Mouse (Mus musculus): ENCODE data around the gene Gm5431. TPM values are rescaled to one million over a fixed set of nuclear protein-coding genes. Genes with fewer than 3 reads are reported as not detected.

Gm5431 gene
- polyA plus RNA-seq, 1 experiment from 2014 or later = not detected

DNA sequence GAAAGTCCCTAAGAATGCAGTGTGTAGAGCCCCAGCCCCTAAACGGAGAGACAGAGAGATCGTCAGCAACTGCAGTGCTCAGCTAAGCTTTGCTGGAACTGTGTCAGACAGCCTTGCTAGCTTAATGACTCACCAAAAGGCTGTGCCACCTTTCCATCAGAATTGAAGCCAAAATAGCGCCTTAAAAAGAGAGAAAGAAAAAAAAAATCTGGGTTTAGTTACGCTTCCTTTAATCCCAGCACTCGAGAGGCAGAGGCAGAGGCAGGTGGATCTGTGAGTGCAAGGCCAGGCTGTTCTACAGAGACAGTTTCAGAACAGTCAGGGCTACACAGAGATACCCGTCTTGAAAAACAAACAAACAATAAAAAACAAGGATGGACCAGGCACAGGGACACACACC is 57.7 kb downstream of the Gm5431 start:
- H3K36me3 ChIP-seq = no peaks in the 10 kb centered on the region
- H3K27ac ChIP-seq = no peak overlapping the region
- 0 out of 2 replicates have a peak, but pooled peaks cover 3% of the 10 kb centered on the region for H3K4me1 ChIP-seq
- DNase-seq (ENCODE audit: low spot score) = no peak
- 63% methylated on average over 6 of the region's 6 CpGs for WGBS
- H3K9me3 ChIP-seq (replicated peaks) = no peaks in the 10 kb centered on the region
- peaks cover 44% of the 10 kb centered on the region for H3K27me3 ChIP-seq (ENCODE audit: low read depth, poor library complexity, severe bottlenecking)
- H3K4me3 ChIP-seq = no peak overlapping the region

DNA sequence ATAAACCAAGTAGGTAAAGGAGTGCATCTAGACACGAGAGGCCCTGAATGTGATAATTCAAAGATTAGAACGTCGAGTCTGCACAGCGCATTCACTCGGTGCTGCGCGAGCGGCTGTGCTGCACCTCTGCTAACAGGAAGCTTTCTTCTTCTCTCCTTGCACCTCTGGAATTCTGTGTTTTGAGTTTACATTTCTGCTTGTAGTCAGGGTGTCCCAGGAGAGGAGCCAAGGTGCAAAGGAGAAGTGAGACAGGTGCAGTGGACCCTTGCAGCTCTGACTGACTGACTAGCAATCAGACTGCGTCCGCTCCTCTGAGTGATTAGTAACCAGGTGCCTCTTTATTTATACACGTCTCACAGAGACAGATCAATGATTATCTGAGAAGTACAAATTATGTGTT is 58.8 kb downstream of the Gm5431 start:
- Histone ChIP-seq H3K9me3 (replicated peaks) (no peaks in the 10 kb centered on the region), H3K4me3 (no peak overlapping the region), H3K27ac (no peak overlapping the region), H3K36me3 (no peaks in the 10 kb centered on the region), H3K27me3 (ENCODE audit: low read depth, poor library complexity, severe bottlenecking) (peaks cover 44% of the 10 kb centered on the region), H3K4me1 (peaks cover 9% of the 10 kb centered on the region)
- no peak for DNase-seq (ENCODE audit: low spot score)
- 87% methylated on average over 11 of the region's 11 CpGs for WGBS

- Histone ChIP-seq H3K4me1 (peaks cover 17% of the 10 kb centered on the region), H3K27ac (no peak overlapping the region), H3K27me3 (ENCODE audit: low read depth, poor library complexity, severe bottlenecking) (peaks cover 43% of the 10 kb centered on the region), H3K9me3 (replicated peaks) (no peaks in the 10 kb centered on the region), H3K4me3 (no peak overlapping the region), H3K36me3 (no peaks in the 10 kb centered on the region)
- no peak for DNase-seq (ENCODE audit: low spot score)
- 88% methylated on average over 4 of the region's 4 CpGs for WGBS
These were observed 59.6 kb downstream of the Gm5431 start for GRCm38 (mm10) chr11:48842378-48842792.

DNA sequence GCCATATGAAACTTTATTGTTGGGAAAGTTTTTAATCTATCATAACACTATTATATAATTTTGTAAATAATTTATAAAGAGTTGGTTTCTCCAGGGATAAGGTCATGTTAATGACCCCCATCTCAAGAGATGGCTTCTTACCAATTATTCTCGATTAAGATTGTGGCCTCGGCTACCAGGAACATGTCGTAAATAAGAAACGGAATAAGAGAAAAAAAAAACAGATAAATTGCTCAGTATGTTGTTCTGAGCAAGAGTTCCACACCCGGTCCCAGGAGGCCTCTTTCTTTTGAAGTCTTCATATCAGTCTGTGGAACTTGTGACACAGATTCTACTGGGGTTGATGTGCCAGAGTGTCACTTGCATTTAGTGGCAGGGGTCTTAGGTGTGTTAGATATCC is 60.8 kb downstream of the Gm5431 start:
- Histone ChIP-seq H3K36me3 (no peaks in the 10 kb centered on the region), H3K4me3 (no peak overlapping the region), H3K9me3 (replicated peaks) (no peaks in the 10 kb centered on the region), H3K27ac (no peak overlapping the region), H3K4me1 (peaks cover 23% of the 10 kb centered on the region), H3K27me3 (ENCODE audit: low read depth, poor library complexity, severe bottlenecking) (peaks cover 54% of the 10 kb centered on the region)
- no peak for DNase-seq (ENCODE audit: low spot score)
- 86% methylated on average over 5 of the region's 5 CpGs for WGBS

- Histone ChIP-seq H3K9me3 (replicated peaks) (no peaks in the 10 kb centered on the region), H3K27ac (no peak overlapping the region), H3K4me3 (no peak overlapping the region), H3K27me3 (ENCODE audit: low read depth, poor library complexity, severe bottlenecking) (peaks cover 58% of the 10 kb centered on the region), H3K36me3 (no peaks in the 10 kb centered on the region), H3K4me1 (peaks cover 23% of the 10 kb centered on the region)
- no peak for DNase-seq (ENCODE audit: low spot score)
These were observed 61.2 kb downstream of the Gm5431 start for GRCm38 (mm10) chr11:48840805-48841204.

- Histone ChIP-seq H3K4me3 (peak overlapping the region; percentile 71), H3K9me3 (replicated peaks) (no peaks in the 10 kb centered on the region), H3K36me3 (no peaks in the 10 kb centered on the region), H3K27me3 (ENCODE audit: low read depth, poor library complexity, severe bottlenecking) (peaks cover 54% of the 10 kb centered on the region), H3K27ac (no peak overlapping the region), H3K4me1 (peaks cover 26% of the 10 kb centered on the region)
- 79% methylated on average over 10 of the region's 10 CpGs for WGBS
- no peak for DNase-seq (ENCODE audit: low spot score)
These were observed 62.9 kb downstream of the Gm5431 start for GRCm38 (mm10) chr11:48838879-48839680.

- H3K27ac ChIP-seq = no peak overlapping the region
- H3K4me3 ChIP-seq = peak overlapping the region; percentile 71
- WGBS = 5% methylated on average over 16 of the region's 16 CpGs
- DNase-seq (ENCODE audit: low spot score) = peak; percentile 41
- peaks cover 26% of the 10 kb centered on the region for H3K4me1 ChIP-seq
- no peaks in the 10 kb centered on the region for H3K9me3 ChIP-seq (replicated peaks)
- H3K27me3 ChIP-seq (ENCODE audit: low read depth, poor library complexity, severe bottlenecking) = peaks cover 54% of the 10 kb centered on the region
- no peaks in the 10 kb centered on the region for H3K36me3 ChIP-seq
These were observed 63.7 kb downstream of the Gm5431 start for GRCm38 (mm10) chr11:48838181-48838797.

Other genes with a start within 250 kb of the Gm5431 start
- gene Rack1, start 101.9 kb downstream of the Gm5431 start, polyA plus RNA-seq (2016; fragmentation: Nextera tagmentation; extraction: Ambion mirVana) = 818 and 973 TPM in 2 replicates
- gene Trim41, start 84.9 kb downstream of the Gm5431 start, polyA plus RNA-seq (2016; fragmentation: Nextera tagmentation; extraction: Ambion mirVana) = 4.2 and 6.1 TPM in 2 replicates
- 0.70 TPM in 1 of 2 replicates, not detected in the other for gene Trim7, start 76.1 kb downstream of the Gm5431 start, polyA plus RNA-seq (2016; fragmentation: Nextera tagmentation; extraction: Ambion mirVana)
- 2.9 and 5.1 TPM in 2 replicates for gene Gm12184, start 75.6 kb downstream of the Gm5431 start, polyA plus RNA-seq (2016; fragmentation: Nextera tagmentation; extraction: Ambion mirVana)
- gene Irgm1, start 30.5 kb downstream of the Gm5431 start, polyA plus RNA-seq (2016; fragmentation: Nextera tagmentation; extraction: Ambion mirVana) = 1.0 and 1.4 TPM in 2 replicates
- 1.1 and 2.5 TPM in 2 replicates for gene Psme2b, start 44.0 kb upstream of the Gm5431 start, polyA plus RNA-seq (2016; fragmentation: Nextera tagmentation; extraction: Ambion mirVana)
- gene Olfr56, start 76.7 kb upstream of the Gm5431 start, polyA plus RNA-seq (2016; fragmentation: Nextera tagmentation; extraction: Ambion mirVana) = not detected in 2 replicates
- gene 9930111J21Rik1, start 77.2 kb upstream of the Gm5431 start, polyA plus RNA-seq (2016; fragmentation: Nextera tagmentation; extraction: Ambion mirVana) = 0.14 and 0.28 TPM in 2 replicates
- not detected in 2 replicates for gene Gm12185, start 90.0 kb upstream of the Gm5431 start, polyA plus RNA-seq (2016; fragmentation: Nextera tagmentation; extraction: Ambion mirVana)
- gene Tgtp1, start 92.0 kb upstream of the Gm5431 start, polyA plus RNA-seq (2016; fragmentation: Nextera tagmentation; extraction: Ambion mirVana) = not detected in 2 replicates
- 0.11 and 0.13 TPM in 2 replicates for gene 9930111J21Rik2, start 149.0 kb upstream of the Gm5431 start, polyA plus RNA-seq (2016; fragmentation: Nextera tagmentation; extraction: Ambion mirVana)
- gene Tgtp2, start 162.0 kb upstream of the Gm5431 start, polyA plus RNA-seq (2016; fragmentation: Nextera tagmentation; extraction: Ambion mirVana) = not detected in 2 replicates
- gene Ifi47, start 174.4 kb upstream of the Gm5431 start, polyA plus RNA-seq (2016; fragmentation: Nextera tagmentation; extraction: Ambion mirVana) = 0.45 and 0.49 TPM in 2 replicates
- not detected in 2 replicates for gene Olfr1396, start 212.7 kb upstream of the Gm5431 start, polyA plus RNA-seq (2016; fragmentation: Nextera tagmentation; extraction: Ambion mirVana)
- not detected in 2 replicates for gene Olfr1395, start 240.1 kb upstream of the Gm5431 start, polyA plus RNA-seq (2016; fragmentation: Nextera tagmentation; extraction: Ambion mirVana)